9 mouse cellular contexts compared by ENCODE assay signal in genomic region chr7:99375455-99375854, GRCm38 (mm10). TPM values are rescaled to one million over a fixed set of nuclear protein-coding genes. Genes with fewer than 3 reads are reported as not detected.
DNase-seq lines count a peak whose midpoint lies in the region; ATAC-seq and TF ChIP-seq lines count a peak whose summit lies in the region.
"Had no signal": no experiment of that assay in that cellular context is flagged by ENCODE, and none has a peak within 500 bp of the region (broad histone marks: within the 10 kb centered on the region; RNA-seq: fewer than 3 reads in every experiment).

No protein-coding gene starts in this region.

- WGBS in hindbrain, embryonic 10.5 days = 6% methylated on average over 4 of the region's 4 CpGs
- 7% methylated on average over 4 of the region's 4 CpGs for WGBS in hindbrain, embryonic 13.5 days
- WGBS in limb, embryonic 11.5 days = 6% methylated on average over 4 of the region's 4 CpGs

- no peak overlapping the region for H3K4me2 ChIP-seq in hindbrain, embryonic 13.5 days
- no peak overlapping the region for H3K4me2 ChIP-seq in limb, embryonic 11.5 days (ENCODE audit: low read depth, severe bottlenecking)
- H3K4me2 ChIP-seq: limb, embryonic 12.5 days had no signal

- intact Hi-C loops in heart, postnatal 10 days (cut with DNase I) = loop anchor here (1.0 to 10.0 kb wide), 2 partner anchors 75 to 179 kb away; no protein-coding TSS in a partner anchor

- no peak overlapping the region for H3K9ac ChIP-seq in hindbrain, embryonic 13.5 days
- no peak overlapping the region for H3K9ac ChIP-seq in limb, embryonic 11.5 days (ENCODE audit: low read length)
- H3K9ac ChIP-seq: limb, embryonic 12.5 days had no signal

- peak; percentile 67 for TF ChIP-seq CTCF in E14TG2a.4 (conservative IDR thresholded peaks at IDR 0.05; ENCODE audit: low read length)

- peak; percentile 73 for DNase-seq in hindbrain, embryonic 10.5 days (ENCODE audit: low spot score)
- DNase-seq in c-Kit-positive CD71-positive TER-119-positive erythroid progenitor cells, embryonic 14.5 days (ENCODE audit: low spot score) = peak; percentile 42
- DNase-seq in heart, postnatal 10 days = peak; percentile 77 to 88
- peak; percentile 90 for DNase-seq in limb, embryonic 11.5 days (ENCODE audit: low spot score)
- peak; percentile 65 for DNase-seq in retina, postnatal 1 day
- peak; percentile 89 for DNase-seq in urinary bladder, postnatal 25 days (ENCODE audit: low spot score)

- peaks cover 29% of the 10 kb centered on the region for H3K4me1 ChIP-seq in hindbrain, embryonic 10.5 days (replicated peaks)
- peaks cover 22% of the 10 kb centered on the region for H3K4me1 ChIP-seq in hindbrain, embryonic 13.5 days (replicated peaks)
- peaks cover 7% of the 10 kb centered on the region for H3K4me1 ChIP-seq in E14TG2a.4 (replicated peaks; ENCODE audit: low read depth, low read length)
- H3K4me1 ChIP-seq in limb, embryonic 11.5 days (ENCODE audit: control insufficient read depth, insufficient read depth, low read length) = no peaks in the 10 kb centered on the region

- H3K27me3 ChIP-seq in hindbrain, embryonic 10.5 days (ENCODE audit: insufficient read depth, poor library complexity, severe bottlenecking) = 0 out of 2 replicates have a peak, but pooled peaks cover 4% of the 10 kb centered on the region
- H3K27me3 ChIP-seq in hindbrain, embryonic 13.5 days = no peaks in the 10 kb centered on the region
- peaks cover 60% of the 10 kb centered on the region for H3K27me3 ChIP-seq in E14TG2a.4 (ENCODE audit: insufficient read depth, low read length)
- no peaks in the 10 kb centered on the region for H3K27me3 ChIP-seq in limb, embryonic 11.5 days (ENCODE audit: control insufficient read depth, insufficient read depth, low read length)

- H3K36me3 ChIP-seq in hindbrain, embryonic 10.5 days = no peaks in the 10 kb centered on the region
- no peaks in the 10 kb centered on the region for H3K36me3 ChIP-seq in hindbrain, embryonic 13.5 days
- no peaks in the 10 kb centered on the region for H3K36me3 ChIP-seq in E14TG2a.4 (ENCODE audit: insufficient read depth, low read length)
- H3K36me3 ChIP-seq in limb, embryonic 11.5 days (ENCODE audit: control insufficient read depth, insufficient read depth, low read length) = no peaks in the 10 kb centered on the region
- H3K36me3 ChIP-seq: limb, embryonic 12.5 days had no signal

- ATAC-seq in hindbrain, embryonic 13.5 days (ENCODE audit: low FRiP score) = no peak
- no peak for ATAC-seq in limb, embryonic 11.5 days (ENCODE audit: insufficient number of reproducible peaks, low FRiP score, low TSS enrichment, low read depth)

- no peak overlapping the region for H3K27ac ChIP-seq in hindbrain, embryonic 10.5 days
- H3K27ac ChIP-seq in hindbrain, embryonic 13.5 days = no peak overlapping the region
- no peak overlapping the region for H3K27ac ChIP-seq in limb, embryonic 11.5 days (replicated peaks; ENCODE audit: low read depth, low read length)
- H3K27ac ChIP-seq: limb, embryonic 12.5 days had no signal

- no peak overlapping the region for H3K4me3 ChIP-seq in hindbrain, embryonic 10.5 days
- H3K4me3 ChIP-seq in hindbrain, embryonic 13.5 days = no peak overlapping the region
- H3K4me3 ChIP-seq in E14TG2a.4 (replicated peaks; ENCODE audit: low read length) = no peak overlapping the region
- no peak overlapping the region for H3K4me3 ChIP-seq in limb, embryonic 11.5 days (ENCODE audit: low read depth, low read length)
- H3K4me3 ChIP-seq: limb, embryonic 12.5 days had no signal

- H3K9me3 ChIP-seq in hindbrain, embryonic 10.5 days = 0 out of 2 replicates have a peak, but pooled peaks cover 3% of the 10 kb centered on the region
- H3K9me3 ChIP-seq in hindbrain, embryonic 13.5 days = no peaks in the 10 kb centered on the region
- H3K9me3 ChIP-seq in E14TG2a.4 (ENCODE audit: low read length) = peaks cover 3% of the 10 kb centered on the region; the same call in 1 of the 2 replicates
- H3K9me3 ChIP-seq in limb, embryonic 11.5 days (ENCODE audit: control insufficient read depth, low read length) = no peaks in the 10 kb centered on the region

RNA-seq across cellular contexts. Expression of gene Gdpd5, which starts 5.8 kb away (rescaled TPM):
- polyA plus RNA-seq in hindbrain, embryonic 10.5 days (2016; fragmentation: Nextera tagmentation; extraction: Ambion mirVana) = 33.8 and 43.8 TPM in 2 replicates
- 53.2 and 55.3 TPM in 2 replicates for polyA plus RNA-seq in hindbrain, embryonic 13.5 days (2015; fragmentation: Nextera tagmentation; extraction: Ambion mirVana)
- total RNA-seq in heart, postnatal 10 days (2021) = 10 to 100 TPM; 40.9 to 43.1 TPM
- 7.9 and 8.5 TPM in 2 replicates for polyA plus RNA-seq in limb, embryonic 11.5 days (2014; fragmentation: Nextera tagmentation; extraction: Ambion mirVana)

RNA-seq across cellular contexts. Expression of gene Serpinh1, which starts 22.4 kb away (rescaled TPM):
- 861 and 996 TPM in 2 replicates for polyA plus RNA-seq in hindbrain, embryonic 10.5 days (2016; fragmentation: Nextera tagmentation; extraction: Ambion mirVana)
- 394 and 407 TPM in 2 replicates for polyA plus RNA-seq in hindbrain, embryonic 13.5 days (2015; fragmentation: Nextera tagmentation; extraction: Ambion mirVana)
- total RNA-seq in heart, postnatal 10 days (2021) = 100 to 1,000 TPM; 442 to 536 TPM
- 413 and 429 TPM in 2 replicates for polyA plus RNA-seq in limb, embryonic 11.5 days (2014; fragmentation: Nextera tagmentation; extraction: Ambion mirVana)
